Mouse (Mus musculus) stomach, embryonic 15.5 days (tissue): Measurements from ENCODE around the gene Phf1. TPM values are rescaled to one million over a fixed set of nuclear protein-coding genes. Genes with fewer than 3 reads are reported as not detected.
"Not testable (repeated sequence)": the region's sequence is repeated elsewhere in the genome, so short reads cannot be mapped to it uniquely, and the experiment has no call there.

ENCODE experiments used
- ATAC-seq: fragments of 200-750 bp; cut with Nextera tagmentation; 2 replicates; pipeline ENCODE4 v1.8.0; 2017; ENCODE audit warnings: low read depth, moderate number of reproducible peaks, moderate TSS enrichment; ENCODE audit not compliant: insufficient read depth, low FRiP score
- H3K27ac ChIP-seq: fragments of 300-500 bp; sonication (generic); 2 replicates; pipeline ENCODE4 v1.5.1; 2015; ENCODE audit warnings: mild to moderate bottlenecking, inconsistent platforms
- H3K27me3 ChIP-seq: fragments of 300-500 bp; sonication (generic); replicated peaks from 2 replicates; pipeline ENCODE4 v1.6.1; 2015; ENCODE audit warnings: inconsistent platforms
- H3K36me3 ChIP-seq: fragments of 300-500 bp; sonication (generic); 2 replicates; pipeline ENCODE4 v1.6.1; 2015; ENCODE audit warnings: inconsistent platforms
- H3K4me1 ChIP-seq: fragments of 300-500 bp; sonication (generic); 2 replicates; pipeline ENCODE4 v1.6.1; 2015; ENCODE audit warnings: inconsistent platforms
- H3K4me2 ChIP-seq: fragments of 300-500 bp; sonication (generic); 2 replicates; pipeline ENCODE4 v1.6.1; 2015; ENCODE audit warnings: mild to moderate bottlenecking, inconsistent platforms
- H3K4me3 ChIP-seq: fragments of 300-500 bp; sonication (generic); replicated peaks from 2 replicates; pipeline ENCODE4 v1.5.1; 2015; ENCODE audit warnings: inconsistent platforms
- H3K9ac ChIP-seq: fragments of 300-500 bp; sonication (generic); 2 replicates; pipeline ENCODE4 v1.6.1; 2015; ENCODE audit warnings: inconsistent platforms
- H3K9me3 ChIP-seq: fragments of 300-500 bp; sonication (generic); 2 replicates; pipeline ENCODE4 v1.6.1; 2016; ENCODE audit warnings: inconsistent platforms
- WGBS: fragments of 180-500 bp; shearing (Covaris S2); methylation state at CpG from one replicate; pipeline ENCODE4 v1.1.7; 2015; 5-methylcytosine and 5-hydroxymethylcytosine counted together
- polyA plus RNA-seq: library from polyadenylated mRNA; unstranded; fragments of >200 nt; fragmentation: Nextera tagmentation; extraction: Ambion mirVana; gene quantifications from 2 replicates; pipeline ENCODE4 v1.2.1, GENCODE M21; 2015

The Phf1 gene
- polyA plus RNA-seq, 1 experiment from 2014 or later, result 8.5 TPM

DNA sequence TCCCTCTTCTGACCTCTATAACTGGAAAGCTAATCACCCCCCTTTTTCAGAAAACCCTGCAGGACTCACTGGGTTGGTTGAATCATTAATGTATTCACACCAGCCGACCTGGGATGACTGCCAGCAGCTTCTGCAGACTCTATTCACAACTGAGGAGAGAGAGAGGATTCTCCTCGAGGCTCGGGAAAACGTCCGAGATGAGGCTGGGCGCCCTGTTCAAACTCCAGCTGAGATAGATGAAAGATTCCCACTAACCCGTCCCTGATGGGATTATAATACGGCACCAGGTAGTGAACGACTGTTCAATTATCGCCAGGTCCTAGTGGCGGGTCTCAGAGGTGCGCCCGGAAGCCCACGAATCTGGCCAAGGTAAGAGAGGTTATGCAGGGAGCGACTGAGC is 25.3 kb upstream of the Phf1 start:
- H3K4me1 ChIP-seq, H3K4me3 ChIP-seq, H3K9ac ChIP-seq, ATAC-seq, H3K27me3 ChIP-seq, H3K4me2 ChIP-seq, H3K9me3 ChIP-seq, H3K27ac ChIP-seq, H3K36me3 ChIP-seq: not testable (repeated sequence)
- WGBS, result 86% methylated on average over 15 of the region's 15 CpGs

DNA sequence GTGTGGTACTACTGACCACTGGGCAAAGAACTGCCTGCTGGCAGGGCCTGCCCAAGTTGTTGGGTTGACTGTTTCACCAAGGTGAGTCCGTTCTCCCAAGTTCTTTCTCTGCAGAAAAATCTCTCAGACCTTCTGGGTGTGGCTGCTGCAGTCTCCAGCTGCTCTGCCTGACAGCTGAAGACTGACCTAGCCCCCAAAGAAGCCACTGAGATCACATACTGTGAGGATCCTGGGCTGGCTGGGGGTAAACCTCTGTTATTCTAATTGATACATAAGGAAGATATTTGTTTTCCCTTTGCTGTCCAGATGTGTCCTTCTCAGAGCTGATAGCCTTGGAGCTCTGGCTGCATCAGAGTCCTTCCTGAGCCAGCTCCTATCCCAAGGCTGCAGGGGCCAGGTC is 17.6 kb upstream of the Phf1 start:
- WGBS, result 41% methylated on average over 1 of the region's 1 CpGs
- Histone ChIP-seq H3K27me3 (no peaks in the 10 kb centered on the region), H3K4me1 (peaks cover 4% of the 10 kb centered on the region; the same call in 1 of the 2 replicates), H3K36me3 (no peaks in the 10 kb centered on the region), H3K4me2 (no peak overlapping the region), H3K9ac (no peak overlapping the region), H3K4me3 (no peak overlapping the region), H3K9me3 (no peaks in the 10 kb centered on the region), H3K27ac (0 out of 2 replicates have a peak overlapping the region, but pooled peaks have one; percentile 35)
- no peak for ATAC-seq

DNA sequence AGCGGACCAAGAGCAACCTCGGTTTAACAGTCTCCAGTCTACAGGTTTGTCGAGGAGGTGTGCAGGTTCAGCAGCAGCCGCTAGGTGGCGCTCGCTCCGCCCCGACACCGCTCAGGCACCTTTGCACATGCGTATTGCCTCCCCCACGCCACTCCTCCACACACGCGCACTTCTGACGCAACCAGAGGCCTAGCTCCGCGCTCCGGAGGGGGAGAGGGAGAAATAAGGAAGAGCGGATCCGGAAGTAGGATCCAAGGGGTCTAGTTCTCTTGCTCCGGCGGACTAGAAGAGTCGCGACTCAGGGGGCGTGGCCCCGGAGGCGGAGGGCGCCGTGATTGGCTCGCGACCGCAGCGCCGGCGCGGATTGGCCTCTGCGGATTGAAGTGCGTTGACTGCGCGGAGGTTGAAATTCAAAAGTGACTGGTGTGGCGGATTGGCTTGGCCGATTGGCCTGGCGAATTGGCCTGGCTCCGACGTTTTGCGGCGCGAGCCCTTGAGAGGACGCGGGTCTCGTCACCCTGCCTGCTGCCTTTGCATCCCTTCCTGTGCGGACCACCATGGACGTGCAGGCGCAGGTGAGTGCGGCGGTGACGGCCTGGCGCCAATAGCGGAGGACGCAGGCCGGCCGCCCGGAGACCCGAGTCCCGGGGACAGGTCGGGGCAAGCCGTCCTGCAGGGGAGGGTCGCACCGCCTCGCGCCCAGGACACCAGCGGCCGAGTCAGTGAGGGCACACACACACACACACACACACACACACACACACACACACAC is 16.0 kb upstream of the Phf1 start, which contains the start of gene Kifc5b:
Kifc5b (plus strand) TSS at position 381 of the 772 bp plus-strand sequence.
- under 1% methylated on average over 65 of the region's 72 CpGs for WGBS
- ATAC-seq, result peak; percentile 98

DNA sequence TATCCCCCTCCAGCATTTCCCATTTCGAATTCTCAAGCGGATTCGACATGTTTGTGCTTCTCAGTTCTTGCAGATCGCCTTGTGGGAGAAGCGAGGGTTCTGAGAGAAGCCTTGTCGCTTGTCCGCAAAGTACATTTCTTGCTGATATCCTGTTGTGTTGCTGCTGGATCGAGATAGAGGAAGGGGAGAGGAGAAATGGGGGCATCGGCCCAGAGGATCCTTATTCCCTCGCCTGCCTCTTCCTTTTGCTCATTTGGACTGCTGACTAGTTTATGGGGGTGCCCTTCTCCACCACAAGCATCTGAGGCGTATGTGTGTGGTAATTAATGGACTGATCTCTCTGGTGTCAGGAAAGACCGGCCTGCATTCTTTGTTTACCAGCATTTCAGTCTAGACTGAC is 15.3 kb upstream of the Phf1 start:
- peak overlapping the region; percentile 62 for H3K4me2 ChIP-seq
- not testable (repeated sequence) for H3K36me3 ChIP-seq, H3K9me3 ChIP-seq, H3K4me1 ChIP-seq, H3K27me3 ChIP-seq, ATAC-seq, H3K27ac ChIP-seq
- WGBS, result under 1% methylated on average over 12 of the region's 12 CpGs
- peak overlapping the region; percentile 55 for H3K9ac ChIP-seq
- H3K4me3 ChIP-seq, result peak overlapping the region; percentile 79

More for the DNA sequence above, 16.0 kb upstream of the Phf1 start, which contains the start of gene Kifc5b:
- peaks cover 10% of the 10 kb centered on the region; the same call in 1 of the 2 replicates for H3K36me3 ChIP-seq
- no peaks in the 10 kb centered on the region for H3K9me3 ChIP-seq
- H3K4me2 ChIP-seq, result peak within 1 kb of the TSS; percentile 62
- peak within 1 kb of the TSS; percentile 74 for H3K27ac ChIP-seq
- peak within 1 kb of the TSS; percentile 55 for H3K9ac ChIP-seq
- H3K4me3 ChIP-seq, result peak within 1 kb of the TSS; percentile 79
- H3K4me1 ChIP-seq, result peaks cover 4% of the 10 kb centered on the region; the same call in 1 of the 2 replicates
- no peaks in the 10 kb centered on the region for H3K27me3 ChIP-seq

DNA sequence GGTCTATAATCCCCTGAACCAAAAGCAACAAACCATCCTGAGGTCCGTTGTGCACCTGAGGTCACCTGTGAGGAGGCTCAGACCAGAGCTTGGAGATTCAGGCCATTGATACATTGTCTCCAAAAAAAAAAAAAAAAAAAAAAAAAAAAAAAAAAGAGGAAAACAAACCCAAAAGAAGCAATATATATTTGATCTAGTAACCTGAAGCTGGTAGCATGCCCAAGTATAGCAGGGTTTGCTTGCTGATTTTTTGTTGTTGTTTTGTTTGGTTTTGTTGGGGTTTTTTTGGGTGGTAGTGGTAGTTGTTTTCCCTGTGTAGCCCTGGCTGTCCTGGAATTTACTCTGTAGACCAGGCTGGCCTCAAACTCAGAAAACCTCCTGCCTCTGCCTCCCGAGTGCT is 14.5 kb upstream of the Phf1 start:
- peaks cover 10% of the 10 kb centered on the region; the same call in 1 of the 2 replicates for H3K36me3 ChIP-seq
- H3K9ac ChIP-seq, result no peak overlapping the region
- no peak overlapping the region for H3K27ac ChIP-seq
- no peaks in the 10 kb centered on the region for H3K9me3 ChIP-seq
- H3K4me1 ChIP-seq, result peaks cover 4% of the 10 kb centered on the region; the same call in 1 of the 2 replicates
- 69% methylated on average over 2 of the region's 2 CpGs for WGBS
- ATAC-seq, result no peak
- H3K4me3 ChIP-seq, result peak overlapping the region; percentile 79; the same call in 1 of the 2 replicates
- no peaks in the 10 kb centered on the region for H3K27me3 ChIP-seq
- H3K4me2 ChIP-seq, result peak overlapping the region; percentile 62

DNA sequence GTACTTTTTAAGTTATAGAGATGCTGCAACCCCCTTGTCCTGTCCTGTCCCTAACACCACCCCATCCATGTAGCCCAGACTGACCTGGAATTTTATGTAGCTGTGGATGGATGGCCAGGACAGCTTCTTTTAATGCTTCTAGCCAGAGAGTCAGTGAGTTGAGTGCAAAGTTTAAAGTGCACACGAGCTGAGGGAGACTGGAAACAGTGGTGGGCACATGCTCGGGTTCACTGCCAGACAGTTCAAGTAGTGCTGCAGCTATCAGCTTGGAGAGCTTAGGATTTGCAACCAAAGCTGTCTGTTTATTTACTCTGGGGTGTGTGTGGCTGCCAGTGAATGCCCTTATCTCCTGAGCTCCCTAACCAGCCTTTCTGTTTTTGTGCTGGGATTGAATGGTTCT is 13.3 kb upstream of the Phf1 start:
- 58% methylated on average over 2 of the region's 2 CpGs for WGBS

DNA sequence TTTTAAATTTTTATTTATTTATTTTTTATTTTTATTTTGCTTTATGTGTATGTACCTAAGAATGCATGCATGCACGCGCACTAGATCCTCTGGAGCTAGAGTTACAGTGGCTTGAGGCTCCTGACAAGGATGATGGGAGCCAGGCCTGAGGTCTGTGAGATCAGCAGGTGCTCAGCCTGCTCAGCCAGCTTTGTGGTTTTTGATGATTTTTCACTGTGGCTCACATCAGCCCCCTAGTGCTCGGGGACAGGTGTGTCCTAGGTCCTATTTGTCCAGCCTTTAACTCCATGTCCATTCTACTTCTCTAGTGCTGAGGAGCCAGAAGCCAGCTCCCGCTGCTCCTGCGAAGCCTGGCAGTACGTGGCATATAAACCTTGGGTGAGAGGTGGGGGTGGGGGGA is 10.5 kb upstream of the Phf1 start:
- peaks cover 18% of the 10 kb centered on the region; the same call in 1 of the 2 replicates for H3K36me3 ChIP-seq
- not testable (repeated sequence) for H3K4me3 ChIP-seq, H3K27me3 ChIP-seq, H3K9ac ChIP-seq, H3K9me3 ChIP-seq, ATAC-seq, H3K4me1 ChIP-seq, H3K4me2 ChIP-seq, H3K27ac ChIP-seq
- 85% methylated on average over 6 of the region's 6 CpGs for WGBS

More for the DNA sequence above, 13.3 kb upstream of the Phf1 start:
- not testable (repeated sequence) for H3K4me2 ChIP-seq, H3K27ac ChIP-seq, H3K36me3 ChIP-seq, H3K4me1 ChIP-seq, H3K27me3 ChIP-seq, ATAC-seq, H3K4me3 ChIP-seq, H3K9ac ChIP-seq, H3K9me3 ChIP-seq

DNA sequence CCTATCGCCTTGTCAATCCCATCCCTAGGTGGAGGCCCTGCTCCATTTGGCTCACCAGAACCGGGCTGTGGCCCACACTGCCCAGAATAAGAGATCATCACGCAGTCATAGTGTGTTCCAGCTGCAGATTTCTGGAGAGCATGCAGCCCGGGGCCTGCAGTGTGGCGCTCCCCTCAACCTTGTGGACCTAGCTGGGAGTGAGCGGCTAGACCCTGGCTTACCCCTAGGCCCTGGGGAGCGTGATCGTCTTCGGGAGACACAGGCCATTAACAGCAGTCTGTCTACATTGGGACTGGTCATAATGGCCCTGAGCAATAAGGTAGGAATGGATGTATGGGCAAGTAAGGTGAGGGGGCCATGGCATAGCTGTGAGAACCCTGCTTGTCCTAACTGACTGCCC is 7.4 kb upstream of the Phf1 start:
- H3K4me1 ChIP-seq, H3K27me3 ChIP-seq, H3K9ac ChIP-seq, ATAC-seq, H3K4me2 ChIP-seq, H3K9me3 ChIP-seq, H3K4me3 ChIP-seq, H3K27ac ChIP-seq: not testable (repeated sequence)
- 95% methylated on average over 9 of the region's 9 CpGs for WGBS
- peaks cover 29% of the 10 kb centered on the region; the same call in 1 of the 2 replicates for H3K36me3 ChIP-seq

DNA sequence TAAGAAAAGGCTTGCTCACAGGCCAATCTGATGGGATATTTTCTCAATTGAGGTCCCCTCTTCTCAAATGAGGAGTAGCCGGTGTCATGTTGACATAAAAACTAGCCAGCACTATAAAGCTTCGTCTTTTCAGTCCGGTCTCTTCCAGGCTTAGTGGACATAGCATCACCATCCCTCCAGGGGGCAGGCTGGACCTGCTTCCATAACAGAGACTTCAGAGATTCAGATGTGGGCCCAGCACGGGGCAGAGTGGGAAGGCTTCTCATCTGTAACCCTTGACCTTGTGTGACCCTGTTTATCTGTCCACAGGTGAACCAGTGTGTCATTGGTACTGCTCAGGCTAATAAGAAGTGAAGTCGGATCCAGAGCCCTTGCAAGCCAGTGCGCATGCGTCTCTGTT is 1.1 kb upstream of the Phf1 start:
- H3K36me3 ChIP-seq, result peaks cover 29% of the 10 kb centered on the region; the same call in 1 of the 2 replicates

DNA sequence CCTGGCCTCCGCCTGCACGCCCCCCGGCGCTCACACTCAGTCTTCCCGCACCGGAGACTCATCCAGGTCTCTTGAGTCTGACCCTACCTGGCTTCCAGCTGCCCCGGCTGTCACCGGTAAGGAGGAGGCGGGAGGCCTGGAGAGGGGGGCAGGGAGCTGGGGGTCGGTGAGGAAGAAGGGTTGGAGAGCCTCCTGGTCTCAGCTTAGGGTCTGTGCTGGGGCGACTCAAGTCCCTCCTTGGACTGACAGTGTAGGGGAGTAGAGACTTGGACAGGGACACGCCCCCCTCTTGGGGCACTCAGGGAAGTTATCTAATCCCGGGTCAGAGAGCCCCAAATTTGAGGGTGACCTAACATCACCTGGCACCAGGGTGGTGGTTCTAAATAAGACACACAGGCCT is 567 bp downstream of the Phf1 start:
- peaks cover 31% of the 10 kb centered on the region for H3K36me3 ChIP-seq
- H3K9me3 ChIP-seq, result no peaks in the 10 kb centered on the region
- 10% methylated on average over 12 of the region's 13 CpGs for WGBS
- ATAC-seq, result peak; percentile 2; the same call in 1 of the 2 replicates
- peak overlapping the region; percentile 65 for H3K4me3 ChIP-seq
- no peaks in the 10 kb centered on the region for H3K27me3 ChIP-seq
- H3K9ac ChIP-seq, result peak overlapping the region; percentile 51
- peak overlapping the region; percentile 90 for H3K27ac ChIP-seq
- peak overlapping the region; percentile 81 for H3K4me2 ChIP-seq
- H3K4me1 ChIP-seq, result peaks cover 28% of the 10 kb centered on the region

More for the DNA sequence above, 1.1 kb upstream of the Phf1 start:
- WGBS, result 63% methylated on average over 7 of the region's 7 CpGs
- not testable (repeated sequence) for H3K9me3 ChIP-seq, H3K4me2 ChIP-seq, ATAC-seq, H3K9ac ChIP-seq, H3K27ac ChIP-seq, H3K27me3 ChIP-seq, H3K4me3 ChIP-seq
- H3K4me1 ChIP-seq, result peaks cover 17% of the 10 kb centered on the region

DNA sequence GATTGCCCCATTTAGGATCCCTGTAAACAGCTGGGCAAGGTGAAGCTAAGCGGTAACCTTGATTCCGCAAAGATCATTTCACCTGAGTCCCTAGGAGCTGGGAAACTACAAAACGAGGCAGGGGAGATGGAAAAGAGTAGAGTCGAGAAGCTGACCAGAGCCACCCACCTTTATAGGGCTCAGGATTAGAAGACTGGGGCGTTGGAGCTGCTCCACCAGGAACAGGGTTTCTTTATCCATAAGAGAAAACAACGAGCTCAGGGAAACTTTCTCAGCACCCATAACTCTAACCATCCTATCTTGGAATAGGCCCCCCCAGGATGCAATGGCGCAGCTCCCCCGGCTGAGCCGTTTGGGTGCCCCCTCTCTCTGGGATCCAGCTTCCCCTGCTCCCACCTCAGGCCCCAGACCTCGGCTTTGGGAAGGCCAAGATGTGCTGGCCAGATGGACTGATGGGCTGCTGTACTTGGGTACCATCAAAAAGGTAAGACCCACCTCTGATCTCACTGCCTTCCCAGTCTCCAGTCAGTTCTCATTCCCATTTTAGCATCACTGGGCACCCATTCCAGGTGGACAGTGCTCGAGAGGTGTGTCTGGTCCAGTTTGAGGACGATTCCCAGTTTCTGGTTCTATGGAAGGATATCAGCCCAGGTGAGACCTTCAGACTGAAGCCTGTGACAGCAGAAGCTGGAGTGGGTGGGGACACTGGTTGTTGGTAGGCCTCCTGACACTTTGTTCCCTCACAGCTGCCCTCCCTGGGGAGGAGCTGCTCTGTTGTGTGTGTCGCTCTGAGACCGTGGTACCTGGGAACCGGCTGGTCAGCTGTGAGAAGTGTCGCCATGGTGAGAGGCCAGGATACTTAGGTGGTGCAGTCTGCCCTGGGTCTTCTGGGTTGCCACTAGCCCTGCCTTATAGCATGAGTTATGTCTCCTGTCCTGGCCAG is 1.3 kb downstream of the Phf1 start:
- H3K9ac ChIP-seq, result peak overlapping the region; percentile 51; the same call in 1 of the 2 replicates
- H3K36me3 ChIP-seq, result peaks cover 25% of the 10 kb centered on the region
- peak overlapping the region; percentile 65 for H3K4me3 ChIP-seq
- WGBS, result 73% methylated on average over 16 of the region's 16 CpGs
- no peak for ATAC-seq
- no peak overlapping the region; the same call in 1 of the 2 replicates for H3K27ac ChIP-seq
- no peaks in the 10 kb centered on the region for H3K27me3 ChIP-seq
- peak overlapping the region; percentile 81 for H3K4me2 ChIP-seq
- H3K4me1 ChIP-seq, result peaks cover 32% of the 10 kb centered on the region
- H3K9me3 ChIP-seq, result no peaks in the 10 kb centered on the region
